Mouse (Mus musculus) adrenal gland, adult 8-10 months (tissue): ENCODE data around the gene Jak3. TPM values are rescaled to one million over a fixed set of nuclear protein-coding genes. Genes with fewer than 3 reads are reported as not detected.

ENCODE experiments used
- DNase-seq: peaks from one replicate; pipeline ENCODE4 v3.0.0; 2022
- total RNA-seq, 4 experiments: library from RNA; stranded (reverse); gene quantifications; 2 replicates each; pipeline ENCODE4 v1.2.4; 2022

Jak3 gene
- total RNA-seq, 4 experiments from 2014 or later: 10.7 to 21.8 (median 16.6) TPM

GRCm38 (mm10) chr8:71665331-71666130 is 10.6 kb upstream of the Jak3 start:
- DNase-seq: no peak

GRCm38 (mm10) chr8:71666855-71667254 is 9.2 kb upstream of the Jak3 start:
- DNase-seq: no peak

GRCm38 (mm10) chr8:71667256-71667655 is 8.8 kb upstream of the Jak3 start:
- no peak for DNase-seq

- DNase-seq: no peak
Observed at GRCm38 (mm10) chr8:71668220-71668975, 7.7 kb upstream of the Jak3 start.

- no peak for DNase-seq
Observed at GRCm38 (mm10) chr8:71670198-71670597, 5.9 kb upstream of the Jak3 start.

GRCm38 (mm10) chr8:71670621-71671548 is 5.2 kb upstream of the Jak3 start:
- no peak for DNase-seq

- peak; percentile 78 for DNase-seq
Observed at GRCm38 (mm10) chr8:71671549-71671965, 4.5 kb upstream of the Jak3 start, which contains the start of gene Unc13a. TSS of gene Unc13a (minus strand) at chr8:71671757.

- DNase-seq: no peak
Observed at GRCm38 (mm10) chr8:71672168-71672735, 3.8 kb upstream of the Jak3 start.

- no peak for DNase-seq
Observed at GRCm38 (mm10) chr8:71674071-71674470, 2.0 kb upstream of the Jak3 start.

GRCm38 (mm10) chr8:71675456-71676019 is 558 bp upstream of the Jak3 start:
- no peak for DNase-seq

- no peak for DNase-seq
Observed at GRCm38 (mm10) chr8:71676803-71677202, 707 bp downstream of the Jak3 start.

GRCm38 (mm10) chr8:71677555-71677954 is 1.5 kb downstream of the Jak3 start:
- DNase-seq: no peak

- DNase-seq: no peak
Observed at GRCm38 (mm10) chr8:71678216-71678615, 2.1 kb downstream of the Jak3 start.

GRCm38 (mm10) chr8:71679116-71679515 is 3.0 kb downstream of the Jak3 start:
- DNase-seq: no peak

GRCm38 (mm10) chr8:71679550-71680168 is 3.6 kb downstream of the Jak3 start:
- DNase-seq: no peak

- no peak for DNase-seq
Observed at GRCm38 (mm10) chr8:71680471-71680870, 4.4 kb downstream of the Jak3 start.

- no peak for DNase-seq
Observed at GRCm38 (mm10) chr8:71681369-71681915, 5.3 kb downstream of the Jak3 start.

GRCm38 (mm10) chr8:71682832-71683231 is 6.7 kb downstream of the Jak3 start:
- DNase-seq: no peak

- DNase-seq: no peak
Observed at GRCm38 (mm10) chr8:71684701-71685100, 8.6 kb downstream of the Jak3 start.

- DNase-seq: no peak
Observed at GRCm38 (mm10) chr8:71685573-71685972, 9.5 kb downstream of the Jak3 start.

GRCm38 (mm10) chr8:71686143-71686734 is 10.1 kb downstream of the Jak3 start:
- no peak for DNase-seq
